Mouse (Mus musculus): Measurements from ENCODE around the gene Runx1. TPM values are rescaled to one million over a fixed set of nuclear protein-coding genes. Genes with fewer than 3 reads are reported as not detected.

Gene Runx1
- polyA plus RNA-seq (2015; fragmentation: Nextera tagmentation; extraction: Ambion mirVana) = 1.6 and 2.1 TPM in 2 replicates

DNA sequence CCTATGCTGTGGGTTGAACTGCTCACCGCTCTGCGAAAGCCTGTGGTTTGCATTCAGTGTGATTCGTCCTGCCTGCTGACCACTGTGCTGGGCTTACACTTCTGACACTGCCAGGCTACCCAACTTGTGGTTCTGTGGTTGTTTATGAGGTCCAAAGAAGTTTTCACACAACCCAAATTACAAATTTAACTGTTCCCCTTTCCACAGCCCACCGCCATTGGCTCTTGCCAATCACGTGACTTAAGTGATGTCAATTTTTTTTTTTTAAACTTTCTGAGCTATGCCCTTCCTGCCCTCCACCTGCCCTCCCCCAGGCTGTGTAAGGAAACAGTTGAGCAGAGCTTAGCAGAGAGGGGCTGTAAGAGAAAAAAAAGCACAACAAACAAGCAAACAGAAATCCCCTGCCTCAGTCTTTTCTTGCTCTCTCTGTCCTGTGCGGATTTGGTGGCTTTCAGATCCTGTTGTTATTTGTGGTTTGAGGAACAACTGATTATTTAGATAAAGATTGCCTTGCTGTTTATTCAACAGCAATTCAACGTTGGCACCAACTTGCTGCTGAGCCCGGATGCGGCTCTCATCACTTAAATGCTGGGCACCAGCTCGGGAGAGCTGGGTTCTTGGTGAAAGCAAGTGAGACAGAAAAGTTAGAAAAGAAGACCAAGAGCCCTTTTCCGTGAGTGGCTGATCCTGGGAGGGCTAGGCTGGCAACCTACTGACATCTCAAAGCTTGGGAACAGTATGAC, at the start of gene Runx1:
Gene Runx1, minus strand, starts transcription at position 242 of the 743 bp plus-strand sequence.
- H3K4me2 ChIP-seq = no peak within 1 kb of the TSS
- no peaks in the 10 kb centered on the region for H3K27me3 ChIP-seq
- no peak within 1 kb of the TSS for H3K4me3 ChIP-seq (replicated peaks)
- 88% methylated on average over 11 of the region's 11 CpGs for WGBS
- H3K27ac ChIP-seq = no peak within 1 kb of the TSS
- H3K4me1 ChIP-seq = peaks cover 24% of the 10 kb centered on the region
- no peak for ATAC-seq (replicated peaks; ENCODE audit: low FRiP score)
- H3K36me3 ChIP-seq = no peaks in the 10 kb centered on the region
- no peaks in the 10 kb centered on the region for H3K9me3 ChIP-seq (replicated peaks)
- no peak within 1 kb of the TSS for H3K9ac ChIP-seq

DNA sequence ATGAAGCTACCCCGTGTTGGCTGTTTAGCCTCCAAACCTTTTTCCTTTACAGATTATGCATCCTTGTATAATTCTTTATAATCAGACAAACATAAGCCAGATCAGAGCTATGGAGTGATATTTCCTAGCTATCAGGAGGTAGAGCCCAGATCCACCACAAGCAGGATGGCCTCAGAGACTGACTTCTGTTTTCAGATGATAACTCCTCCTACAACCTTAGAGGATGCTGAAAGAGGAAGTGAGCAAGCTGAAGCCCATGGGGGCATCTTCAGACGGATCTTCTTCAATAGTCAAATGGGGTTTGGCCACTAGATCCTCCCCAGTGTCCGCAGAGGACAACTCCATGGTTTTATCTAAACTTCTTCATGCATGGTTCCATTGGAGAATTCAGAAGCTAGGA, 48.1 kb upstream of the Runx1 start:
- 89% methylated on average over 3 of the region's 3 CpGs for WGBS
- no peak for ATAC-seq (replicated peaks; ENCODE audit: low FRiP score)
- Histone ChIP-seq H3K4me2 (no peak overlapping the region), H3K4me3 (replicated peaks) (no peak overlapping the region), H3K9ac (no peak overlapping the region), H3K9me3 (replicated peaks) (no peaks in the 10 kb centered on the region), H3K36me3 (no peaks in the 10 kb centered on the region), H3K4me1 (no peaks in the 10 kb centered on the region), H3K27me3 (no peaks in the 10 kb centered on the region), H3K27ac (no peak overlapping the region)

DNA sequence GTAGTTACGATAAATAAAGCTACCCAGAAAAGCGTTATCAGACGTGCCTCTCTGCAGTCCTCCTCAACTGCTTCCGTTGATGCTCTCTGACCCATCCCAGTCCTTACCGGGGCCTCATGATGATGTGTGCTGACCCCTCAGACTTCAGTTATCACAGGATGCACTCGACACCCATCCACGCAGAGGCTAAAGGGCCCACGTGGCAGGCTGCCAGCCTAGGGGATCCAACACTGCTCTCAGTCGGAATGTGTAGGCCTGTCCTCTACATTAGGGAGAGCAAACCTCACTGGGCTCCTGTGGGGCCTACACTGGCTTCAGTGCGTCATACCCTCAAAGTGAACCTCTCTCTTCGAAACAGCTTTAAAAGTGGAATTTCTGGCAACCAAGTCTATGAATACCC, 45.8 kb upstream of the Runx1 start:
- WGBS = 83% methylated on average over 11 of the region's 11 CpGs

DNA sequence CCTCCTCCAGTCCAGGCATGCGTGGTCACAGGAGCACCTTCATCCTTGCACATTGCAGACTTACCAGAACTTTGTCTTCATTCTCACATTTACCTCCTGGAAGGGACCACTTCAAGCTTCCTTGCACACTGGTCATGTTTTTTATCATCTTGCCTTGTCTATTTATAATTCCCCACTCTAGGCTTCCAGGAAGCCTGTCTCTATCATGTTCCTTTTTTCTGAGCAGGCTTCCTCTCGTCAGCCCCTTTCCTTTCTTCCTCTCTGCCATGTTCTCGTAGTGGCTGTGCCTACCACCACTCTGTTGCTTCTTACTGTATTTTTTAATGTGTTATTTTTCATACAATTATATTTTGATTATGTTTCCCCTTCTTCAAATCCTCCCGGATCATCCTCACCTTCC, 42.6 kb upstream of the Runx1 start:
- H3K4me1 ChIP-seq = no peaks in the 10 kb centered on the region
- no peaks in the 10 kb centered on the region for H3K27me3 ChIP-seq
- H3K36me3 ChIP-seq = no peaks in the 10 kb centered on the region
- no peak overlapping the region for H3K4me3 ChIP-seq (replicated peaks)
- H3K27ac ChIP-seq = no peak overlapping the region
- no peak overlapping the region for H3K4me2 ChIP-seq
- no peak overlapping the region for H3K9ac ChIP-seq
- H3K9me3 ChIP-seq (replicated peaks) = no peaks in the 10 kb centered on the region; the same call in 1 of the 2 replicates
- 83% methylated on average over 4 of the region's 4 CpGs for WGBS
- ATAC-seq (replicated peaks; ENCODE audit: low FRiP score) = no peak

More for the DNA sequence above, 45.8 kb upstream of the Runx1 start:
- Histone ChIP-seq H3K9ac (no peak overlapping the region), H3K4me1 (no peaks in the 10 kb centered on the region), H3K27me3 (no peaks in the 10 kb centered on the region), H3K4me3 (replicated peaks) (no peak overlapping the region), H3K9me3 (replicated peaks) (no peaks in the 10 kb centered on the region; the same call in 1 of the 2 replicates), H3K4me2 (no peak overlapping the region), H3K36me3 (no peaks in the 10 kb centered on the region), H3K27ac (no peak overlapping the region)
- ATAC-seq (replicated peaks; ENCODE audit: low FRiP score) = no peak

DNA sequence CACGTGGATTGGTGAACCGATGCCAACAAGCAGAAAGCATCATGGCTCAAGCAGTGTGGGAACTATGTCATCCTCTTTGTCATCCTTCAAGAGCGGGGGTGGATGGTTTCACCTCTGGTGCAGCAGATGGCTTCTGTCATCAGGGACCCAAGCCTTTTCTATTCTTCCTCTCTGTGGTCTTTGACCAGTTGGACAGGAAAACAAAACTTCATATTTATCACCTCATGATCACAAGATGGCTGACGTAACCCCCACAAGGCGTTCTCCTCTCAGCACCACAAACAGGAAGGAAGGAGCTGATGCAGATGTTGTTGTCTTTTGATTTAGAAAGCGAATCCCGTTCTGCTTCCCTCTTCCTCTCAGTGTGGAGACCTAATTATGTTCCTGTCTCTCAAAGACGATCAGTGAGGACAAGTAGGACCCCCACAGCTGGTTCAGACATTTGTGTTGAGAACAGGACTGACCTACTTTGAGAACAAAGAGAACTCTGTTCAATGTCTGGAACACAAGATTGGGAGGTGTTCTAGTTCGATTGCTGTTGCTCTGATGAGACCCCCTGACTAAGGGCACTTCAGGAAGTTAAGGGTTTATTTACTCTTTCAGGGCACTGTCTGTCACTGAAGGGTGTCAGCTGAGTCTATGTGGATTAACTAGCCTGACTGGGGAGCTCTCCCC, 41.4 kb upstream of the Runx1 start:
- no peak overlapping the region for H3K9ac ChIP-seq
- no peaks in the 10 kb centered on the region for H3K4me1 ChIP-seq
- 68% methylated on average over 9 of the region's 9 CpGs for WGBS
- H3K4me3 ChIP-seq (replicated peaks) = no peak overlapping the region
- H3K36me3 ChIP-seq = no peaks in the 10 kb centered on the region
- ATAC-seq (replicated peaks; ENCODE audit: low FRiP score) = no peak
- no peaks in the 10 kb centered on the region for H3K27me3 ChIP-seq
- H3K9me3 ChIP-seq (replicated peaks) = no peaks in the 10 kb centered on the region; the same call in 1 of the 2 replicates
- no peak overlapping the region for H3K4me2 ChIP-seq
- no peak overlapping the region for H3K27ac ChIP-seq

DNA sequence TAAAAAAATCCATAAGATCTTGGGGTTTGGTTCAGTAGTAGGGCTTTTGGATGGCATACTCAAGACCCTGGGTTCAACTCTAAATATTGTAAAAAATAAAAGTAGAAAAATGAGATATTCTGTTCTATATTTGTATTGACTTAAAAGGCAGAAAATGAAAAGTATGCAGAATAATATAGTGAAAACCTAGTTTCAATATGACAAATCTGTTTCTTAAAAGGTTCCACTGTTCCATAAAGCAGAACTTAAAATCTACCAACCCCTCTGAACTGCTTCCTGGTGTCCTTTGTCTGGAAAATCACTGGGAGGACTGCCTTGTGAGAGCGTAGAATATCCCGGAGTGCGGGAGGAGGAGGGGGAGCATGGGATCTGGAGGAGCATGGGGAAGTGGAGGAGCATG, 39.4 kb upstream of the Runx1 start:
- no peaks in the 10 kb centered on the region for H3K27me3 ChIP-seq
- WGBS = 90% methylated on average over 3 of the region's 3 CpGs

DNA sequence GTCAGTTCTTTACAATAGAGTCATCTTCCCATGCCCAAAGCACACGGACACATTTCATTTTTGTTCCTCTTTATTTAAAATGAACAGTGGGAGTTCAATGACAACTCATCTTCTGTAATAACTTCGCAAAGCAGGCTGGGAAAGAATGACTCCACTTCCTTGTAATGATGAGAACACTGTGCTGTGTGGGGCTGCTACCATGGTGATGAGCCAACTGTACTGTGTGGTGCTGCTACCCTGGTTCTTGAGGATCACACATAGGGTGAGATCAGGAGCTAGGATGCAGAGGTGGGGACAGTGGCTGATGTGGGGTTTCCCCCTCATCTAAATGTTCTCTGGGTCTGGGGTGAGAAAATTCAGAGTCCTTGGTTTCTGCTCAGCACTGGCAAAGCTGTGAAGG, 38.2 kb upstream of the Runx1 start:
- no peak overlapping the region for H3K27ac ChIP-seq
- H3K9ac ChIP-seq = no peak overlapping the region
- H3K4me3 ChIP-seq (replicated peaks) = no peak overlapping the region
- no peaks in the 10 kb centered on the region for H3K27me3 ChIP-seq
- H3K36me3 ChIP-seq = no peaks in the 10 kb centered on the region
- 77% methylated on average over 2 of the region's 2 CpGs for WGBS
- H3K4me1 ChIP-seq = no peaks in the 10 kb centered on the region
- H3K4me2 ChIP-seq = no peak overlapping the region
- H3K9me3 ChIP-seq (replicated peaks) = no peaks in the 10 kb centered on the region; the same call in 1 of the 2 replicates
- no peak for ATAC-seq (replicated peaks; ENCODE audit: low FRiP score)

More for the DNA sequence above, 39.4 kb upstream of the Runx1 start:
- no peak for ATAC-seq (replicated peaks; ENCODE audit: low FRiP score)
- no peaks in the 10 kb centered on the region for H3K36me3 ChIP-seq
- no peak overlapping the region for H3K4me2 ChIP-seq
- H3K27ac ChIP-seq = no peak overlapping the region
- no peaks in the 10 kb centered on the region; the same call in 1 of the 2 replicates for H3K9me3 ChIP-seq (replicated peaks)
- H3K4me3 ChIP-seq (replicated peaks) = no peak overlapping the region
- H3K9ac ChIP-seq = no peak overlapping the region
- H3K4me1 ChIP-seq = no peaks in the 10 kb centered on the region

DNA sequence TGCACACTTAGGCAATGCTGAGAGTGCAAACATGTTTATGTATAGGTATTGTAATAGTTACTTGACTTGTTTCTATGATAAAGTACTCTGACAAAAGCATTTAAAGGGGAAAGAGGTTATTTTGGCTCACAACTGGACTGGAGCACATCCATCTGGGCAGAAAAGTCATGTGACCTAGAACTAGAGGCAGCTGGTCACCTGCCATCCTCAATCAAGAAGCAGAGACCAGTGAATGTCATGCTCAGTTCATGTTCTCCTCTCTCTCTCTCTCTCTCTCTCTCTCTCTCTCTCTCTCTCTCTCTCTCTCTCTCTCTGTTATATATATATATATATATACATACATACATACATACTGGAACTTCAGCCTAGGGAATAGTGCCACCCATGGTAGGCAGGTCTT, 37.2 kb upstream of the Runx1 start:
- Histone ChIP-seq H3K27me3 (no peaks in the 10 kb centered on the region), H3K4me2 (no peak overlapping the region), H3K9ac (no peak overlapping the region), H3K36me3 (no peaks in the 10 kb centered on the region), H3K4me3 (replicated peaks) (no peak overlapping the region), H3K9me3 (replicated peaks) (no peaks in the 10 kb centered on the region; the same call in 1 of the 2 replicates), H3K27ac (no peak overlapping the region), H3K4me1 (no peaks in the 10 kb centered on the region)
- no peak for ATAC-seq (replicated peaks; ENCODE audit: low FRiP score)

DNA sequence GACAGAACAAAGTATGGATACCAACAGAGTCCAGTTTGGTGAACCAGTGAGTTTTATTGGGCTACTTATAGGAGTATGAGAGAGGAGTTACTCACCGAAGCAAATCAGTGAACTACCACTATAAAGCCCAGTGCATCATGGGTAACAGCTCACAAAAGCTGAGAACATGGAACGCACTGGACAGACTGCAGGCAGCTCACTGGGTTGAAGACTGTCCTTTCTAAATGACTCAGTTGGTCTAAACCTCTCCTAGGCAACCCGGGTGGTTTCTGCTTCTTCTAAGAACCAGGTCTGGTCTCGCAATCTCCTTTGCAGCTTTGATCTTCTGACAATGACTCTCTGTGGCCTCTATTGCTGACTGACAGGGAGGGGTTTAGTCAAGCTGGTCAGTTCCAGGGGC, 36.5 kb upstream of the Runx1 start:
- Histone ChIP-seq H3K9me3 (replicated peaks) (no peaks in the 10 kb centered on the region), H3K36me3 (no peaks in the 10 kb centered on the region), H3K27me3 (no peaks in the 10 kb centered on the region), H3K9ac (no peak overlapping the region), H3K4me1 (no peaks in the 10 kb centered on the region), H3K27ac (no peak overlapping the region), H3K4me2 (no peak overlapping the region), H3K4me3 (replicated peaks) (no peak overlapping the region)
- ATAC-seq (replicated peaks; ENCODE audit: low FRiP score) = no peak
- 79% methylated on average over 4 of the region's 4 CpGs for WGBS

DNA sequence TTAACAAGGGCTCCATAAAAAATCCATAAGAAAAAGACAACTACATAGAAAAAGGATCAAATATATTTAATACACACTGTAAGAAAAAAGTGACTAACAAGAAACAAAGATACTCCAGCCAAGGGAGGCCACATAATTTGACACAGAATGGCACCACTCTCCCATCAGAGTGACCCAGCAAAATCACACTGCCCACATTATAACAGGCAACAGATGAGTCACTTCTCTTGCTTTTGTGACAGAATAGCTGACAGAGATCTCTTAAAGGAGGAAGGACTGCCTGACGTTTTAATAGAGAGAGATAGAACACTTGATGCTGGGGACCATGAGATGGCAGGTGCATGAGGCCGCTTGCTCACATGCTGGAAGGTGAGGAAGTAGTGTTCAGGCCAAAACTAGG, 35.6 kb upstream of the Runx1 start:
- Histone ChIP-seq H3K4me3 (replicated peaks) (no peak overlapping the region), H3K4me2 (no peak overlapping the region), H3K36me3 (no peaks in the 10 kb centered on the region), H3K9ac (no peak overlapping the region), H3K9me3 (replicated peaks) (no peaks in the 10 kb centered on the region), H3K27me3 (no peaks in the 10 kb centered on the region), H3K4me1 (no peaks in the 10 kb centered on the region), H3K27ac (no peak overlapping the region)
- 81% methylated on average over 2 of the region's 2 CpGs for WGBS
- ATAC-seq (replicated peaks; ENCODE audit: low FRiP score) = no peak

DNA sequence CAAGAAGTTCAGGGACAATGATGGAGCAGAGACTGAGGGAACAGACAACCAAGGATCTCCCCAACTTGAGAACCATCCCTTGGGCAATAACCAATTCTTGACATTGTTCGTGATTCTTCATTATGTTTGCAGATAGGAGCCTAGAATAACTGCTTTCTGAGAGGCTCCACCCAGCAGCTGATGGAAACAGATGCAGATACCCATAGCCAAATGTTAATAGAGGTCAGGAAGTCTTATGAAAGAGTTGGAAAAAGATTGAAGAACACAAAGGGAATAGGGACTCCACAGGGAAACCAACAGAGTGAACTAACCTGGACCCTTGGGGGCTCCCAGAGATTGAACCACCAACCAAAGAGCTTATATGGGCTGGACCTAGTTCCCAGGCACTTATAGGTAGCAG, 34.7 kb upstream of the Runx1 start:
- Histone ChIP-seq H3K27ac (no peak overlapping the region), H3K9me3 (replicated peaks) (no peaks in the 10 kb centered on the region), H3K36me3 (no peaks in the 10 kb centered on the region), H3K27me3 (no peaks in the 10 kb centered on the region), H3K4me3 (replicated peaks) (no peak overlapping the region), H3K9ac (no peak overlapping the region), H3K4me1 (no peaks in the 10 kb centered on the region), H3K4me2 (no peak overlapping the region)
- no peak for ATAC-seq (replicated peaks; ENCODE audit: low FRiP score)
- 94% methylated on average over 1 of the region's 1 CpGs for WGBS

DNA sequence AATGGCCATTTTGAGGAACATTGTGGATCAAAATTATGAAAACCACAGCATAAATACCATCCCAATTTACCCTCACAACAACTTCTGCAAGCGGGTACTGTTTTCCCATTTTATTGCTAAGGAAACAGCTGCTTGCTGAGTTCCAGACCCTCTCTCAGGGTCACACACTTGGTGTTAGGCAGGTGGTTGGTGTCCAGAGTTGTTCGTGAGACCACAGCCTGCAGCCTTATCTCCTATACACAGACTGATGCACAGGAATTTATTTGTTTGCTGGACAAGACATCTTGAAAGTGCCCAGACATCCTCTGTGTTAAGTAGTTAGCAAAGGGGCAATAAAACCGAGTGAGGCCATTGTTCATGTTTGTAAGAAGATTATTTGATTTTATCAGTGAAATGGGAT, 30.8 kb upstream of the Runx1 start:
- no peak for ATAC-seq (replicated peaks; ENCODE audit: low FRiP score)

More for the DNA sequence above, 30.8 kb upstream of the Runx1 start:
- Histone ChIP-seq H3K27me3 (no peaks in the 10 kb centered on the region), H3K4me2 (no peak overlapping the region), H3K4me1 (0 out of 2 replicates have a peak, but pooled peaks cover 2% of the 10 kb centered on the region), H3K27ac (no peak overlapping the region), H3K36me3 (no peaks in the 10 kb centered on the region), H3K4me3 (replicated peaks) (no peak overlapping the region), H3K9ac (no peak overlapping the region), H3K9me3 (replicated peaks) (no peaks in the 10 kb centered on the region)
- 63% methylated on average over 3 of the region's 3 CpGs for WGBS
